Mouse (Mus musculus) megakaryocyte, embryonic 14.5 days (primary cell): Measurements from ENCODE around the gene Rbfox2.

Source experiments
- FLI1 ChIP-seq: IDR thresholded peaks from 2 replicates; pipeline ENCODE4 v1.6.1; 2012; ENCODE audit warnings: low read length, inconsistent platforms, mixed read lengths
- GATA1 ChIP-seq: IDR thresholded peaks from 3 replicates; pipeline ENCODE4 v1.6.1; 2012; ENCODE audit warnings: mixed read lengths, low read length, inconsistent platforms, borderline replicate concordance

- TF ChIP-seq FLI1 = no peak
- no peak for TF ChIP-seq GATA1
Observed at GRCm38 (mm10) chr15:77034526-77034925, 272.3 kb downstream of the Rbfox2 start.
